Mouse (Mus musculus) thymus, adult 18-20 months (tissue): ENCODE measurements around the gene Slc36a2.
A peak's percentile ranks its signal among the peaks of the same experiment; 100 is the strongest.
"Not testable (repeated sequence)": the region's sequence is repeated elsewhere in the genome, so short reads cannot be mapped to it uniquely, and the experiment has no call there.

ENCODE experiments used
- DNase-seq, 2 experiments: peaks; one replicate each; pipeline ENCODE4 v3.0.0; 2022; ENCODE audit warnings: mixed read lengths in 2 of 2

The Slc36a2 gene

DNA sequence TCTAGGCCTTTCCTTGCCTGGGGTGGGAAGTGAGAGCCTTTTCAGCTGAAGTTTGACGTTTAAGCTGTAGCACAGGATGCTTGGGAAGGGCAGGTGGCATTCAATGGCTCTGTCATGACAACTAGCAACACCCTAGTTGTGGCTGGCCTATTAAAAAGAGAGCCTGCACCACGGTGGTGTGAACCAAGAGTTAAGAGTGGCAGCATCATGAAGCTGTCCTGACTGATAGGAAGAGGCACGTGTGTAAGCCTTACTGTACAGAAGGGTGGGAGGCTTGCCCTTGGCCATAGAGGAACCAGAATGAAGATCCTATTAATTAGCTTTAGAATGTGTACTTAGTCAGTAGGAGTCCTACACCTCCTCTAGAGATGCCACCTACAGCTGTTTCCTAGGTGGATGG is 56.5 kb downstream of the Slc36a2 start:
- no peak for DNase-seq

DNA sequence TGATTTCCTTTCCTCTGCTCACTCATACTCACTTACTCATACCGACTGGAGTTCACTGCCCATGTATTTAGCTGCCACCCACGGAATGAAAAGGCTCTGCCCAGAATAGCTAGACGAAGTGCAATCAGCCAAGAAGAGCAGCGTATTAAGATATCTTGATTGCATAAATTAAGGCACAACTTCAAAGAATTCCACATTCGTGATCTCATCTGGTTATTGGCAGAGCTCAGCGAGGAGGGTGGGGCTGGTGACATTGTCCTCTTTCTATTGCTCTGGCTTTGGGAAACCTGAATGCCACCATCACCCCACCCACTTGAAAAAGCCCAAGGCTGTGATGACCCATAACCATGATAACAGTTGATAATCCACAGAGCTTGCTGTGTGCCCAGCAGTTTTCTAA is 56.9 kb downstream of the Slc36a2 start:
- no peak for DNase-seq

GRCm38 (mm10) chr11:55126663-55127062 is 58.2 kb downstream of the Slc36a2 start:
- DNase-seq: no peak

DNA sequence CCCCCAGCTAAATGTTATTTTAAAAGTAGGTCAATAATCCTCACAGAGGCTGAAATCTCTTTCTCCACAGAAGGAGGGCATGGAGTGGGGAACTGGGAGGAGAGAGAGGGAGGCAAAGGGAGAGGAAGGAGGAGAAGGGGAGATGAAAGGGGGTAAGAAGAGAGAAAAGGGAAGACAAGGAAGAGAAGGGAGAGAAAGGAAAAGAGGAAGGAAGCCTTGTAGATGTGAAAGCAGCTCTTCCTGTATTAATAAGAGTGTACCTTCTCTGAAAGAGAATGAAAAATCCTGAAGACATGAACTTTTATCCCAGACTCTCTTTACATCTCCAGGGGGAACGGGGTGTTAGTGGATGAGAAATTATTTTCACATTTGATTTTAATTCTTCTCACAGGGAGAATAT is 63.4 kb downstream of the Slc36a2 start:
- no peak for DNase-seq

DNA sequence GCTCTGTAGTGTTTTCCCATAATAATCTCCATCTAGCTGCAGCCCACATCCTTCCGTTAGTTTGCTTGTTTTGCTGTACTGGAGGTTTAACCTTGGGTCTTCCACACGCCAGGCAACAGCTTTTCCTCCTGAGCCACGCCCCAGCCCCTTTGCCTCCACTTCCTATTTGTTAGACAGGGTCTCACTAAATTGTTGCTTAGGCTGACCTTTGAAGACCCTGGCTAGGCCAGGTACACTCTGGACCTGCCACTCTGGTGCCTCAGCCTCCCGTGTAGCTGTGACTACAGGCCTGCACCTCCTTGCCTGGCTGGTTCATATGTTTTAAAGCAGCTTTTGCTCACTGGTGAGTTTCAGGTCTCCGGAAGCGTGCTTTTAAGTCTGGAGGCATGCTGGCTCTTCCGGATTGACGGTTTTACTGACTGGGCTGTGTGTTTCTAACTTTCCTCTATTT is 64.0 kb downstream of the Slc36a2 start:
- peak; percentile 50 to 82 for DNase-seq

DNA sequence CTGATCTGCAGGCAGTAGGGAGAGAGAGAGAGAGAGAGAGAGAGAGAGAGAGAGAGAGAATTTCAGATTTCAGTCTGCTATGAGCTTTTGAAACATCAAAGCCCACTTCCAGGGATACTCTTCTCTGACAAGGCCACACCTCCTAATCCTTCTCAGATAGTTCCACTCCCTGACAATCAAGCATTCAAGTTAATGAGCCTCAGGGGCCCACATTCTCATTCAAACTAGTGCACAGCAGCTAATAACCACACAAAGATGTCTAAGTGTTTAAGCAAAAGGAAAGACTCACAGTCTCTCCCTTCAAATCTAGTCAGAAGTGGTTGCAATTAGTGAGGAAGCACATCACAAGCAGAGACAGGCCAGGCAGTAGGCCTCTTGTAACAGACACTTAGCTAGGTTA is 64.6 kb downstream of the Slc36a2 start:
- no peak for DNase-seq

DNA sequence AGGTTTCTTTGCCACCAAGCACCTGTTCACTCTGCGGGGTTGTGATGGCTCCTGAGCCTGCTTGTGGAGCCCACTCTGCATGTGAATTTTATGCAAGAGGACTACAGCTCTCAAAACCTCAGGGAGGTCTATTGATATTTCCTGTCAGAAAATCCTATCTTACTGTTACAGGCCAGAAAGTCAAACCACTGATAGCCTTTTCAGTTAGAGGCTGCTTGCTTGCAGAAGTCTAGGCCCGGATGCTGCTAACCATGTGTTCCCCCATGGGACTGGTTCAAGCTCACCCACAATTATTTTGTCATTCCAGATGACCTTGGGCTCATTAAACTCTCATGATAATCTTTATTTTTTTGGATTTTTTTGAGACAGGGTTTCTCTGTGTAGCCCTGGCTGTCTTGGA is 67.8 kb downstream of the Slc36a2 start:
- DNase-seq: no peak

GRCm38 (mm10) chr11:55116004-55116403 is 68.9 kb downstream of the Slc36a2 start:
- no peak for DNase-seq

GRCm38 (mm10) chr11:55114291-55114690 is 70.6 kb downstream of the Slc36a2 start:
- DNase-seq: no peak

DNA sequence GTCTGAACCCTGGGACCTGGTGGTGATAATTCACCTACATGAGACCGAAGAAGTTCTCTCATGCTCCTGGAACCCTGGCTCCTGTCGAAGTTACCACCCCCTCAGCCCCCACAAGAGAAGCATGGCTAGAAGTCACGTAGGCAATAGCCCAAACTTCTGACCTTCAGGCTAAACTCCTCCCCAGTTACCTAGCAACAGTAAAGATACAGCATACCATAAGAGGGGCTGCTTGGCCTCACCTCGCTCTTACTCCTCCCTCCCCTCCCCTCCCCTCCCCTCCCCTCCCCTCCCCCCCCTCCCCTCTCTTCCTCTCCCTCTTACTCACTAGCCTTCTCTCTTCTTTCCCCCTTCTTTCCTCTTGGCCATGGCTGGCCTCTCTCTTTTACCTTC is 71.0 kb downstream of the Slc36a2 start:
- not testable (repeated sequence) for DNase-seq

- DNase-seq: peak in 1 of 2 experiments; percentile 46
Measured at GRCm38 (mm10) chr11:55113209-55113860, 71.5 kb downstream of the Slc36a2 start.

GRCm38 (mm10) chr11:55110566-55111169 is 74.2 kb downstream of the Slc36a2 start:
- DNase-seq: no peak

- DNase-seq: no peak
Measured at GRCm38 (mm10) chr11:55109521-55110300, 75.2 kb downstream of the Slc36a2 start.
